Mouse (Mus musculus) ES-Bruce4 (cell line): ENCODE data around the gene Snx29. TPM values are rescaled to one million over a fixed set of nuclear protein-coding genes. Genes with fewer than 3 reads are reported as not detected.
A peak's percentile ranks its signal among the peaks of the same experiment; 100 is the strongest.

Experiments used
- H3K27ac ChIP-seq: 2 replicates; pipeline ENCODE4 v1.5.1; 2012; ENCODE audit warnings: low read length, inconsistent platforms; ENCODE audit not compliant: insufficient read depth
- H3K27me3 ChIP-seq: 2 replicates; pipeline ENCODE4 v1.6.1; 2012; ENCODE audit warnings: mild to moderate bottlenecking, low read length, inconsistent platforms; ENCODE audit not compliant: control insufficient read depth, poor library complexity, insufficient read depth, severe bottlenecking
- H3K36me3 ChIP-seq: 2 replicates; pipeline ENCODE4 v1.6.1; 2012; ENCODE audit warnings: inconsistent platforms, mild to moderate bottlenecking, low read length, moderate library complexity; ENCODE audit not compliant: control insufficient read depth, poor library complexity, insufficient read depth, severe bottlenecking
- H3K4me1 ChIP-seq: one replicate; pipeline ENCODE4 v1.8.1; 2011; ENCODE audit warnings: low read length; ENCODE audit not compliant: control insufficient read depth, insufficient read depth
- H3K4me3 ChIP-seq: 2 replicates; pipeline ENCODE4 v1.5.1; 2011; ENCODE audit warnings: low read depth, mild to moderate bottlenecking, low read length
- H3K9ac ChIP-seq: 2 replicates; pipeline ENCODE4 v1.6.1; 2012; ENCODE audit warnings: low read depth, mild to moderate bottlenecking, inconsistent platforms; ENCODE audit not compliant: poor library complexity, severe bottlenecking
- H3K9me3 ChIP-seq: replicated peaks from 2 replicates; pipeline ENCODE4 v1.6.1; 2012; ENCODE audit warnings: mild to moderate bottlenecking, low read length, inconsistent platforms; ENCODE audit not compliant: control insufficient read depth, poor library complexity, insufficient read depth, severe bottlenecking
- CTCF ChIP-seq: IDR thresholded peaks from one replicate; pipeline ENCODE4 v1.8.1; 2011; ENCODE audit warnings: low read depth, low read length
- EP300 ChIP-seq: IDR thresholded peaks from 2 replicates; pipeline ENCODE4 v1.6.1; 2011; ENCODE audit warnings: low read depth, low read length; ENCODE audit not compliant: insufficient read depth
- POLR2A ChIP-seq: IDR thresholded peaks from one replicate; pipeline ENCODE4 v1.8.1; 2011; ENCODE audit warnings: low read length; ENCODE audit not compliant: insufficient read depth
- polyA plus RNA-seq: library from polyadenylated mRNA; stranded (reverse); fragments of >200 nt; gene quantifications from 2 replicates; pipeline ENCODE4 v1.2.4, GENCODE M21; 2011; ENCODE audit warnings: low read depth; ENCODE audit not compliant: missing spikeins, insufficient read depth, insufficient read length

Gene Snx29
- polyA plus RNA-seq, 1 experiment, result 9.2 TPM

DNA sequence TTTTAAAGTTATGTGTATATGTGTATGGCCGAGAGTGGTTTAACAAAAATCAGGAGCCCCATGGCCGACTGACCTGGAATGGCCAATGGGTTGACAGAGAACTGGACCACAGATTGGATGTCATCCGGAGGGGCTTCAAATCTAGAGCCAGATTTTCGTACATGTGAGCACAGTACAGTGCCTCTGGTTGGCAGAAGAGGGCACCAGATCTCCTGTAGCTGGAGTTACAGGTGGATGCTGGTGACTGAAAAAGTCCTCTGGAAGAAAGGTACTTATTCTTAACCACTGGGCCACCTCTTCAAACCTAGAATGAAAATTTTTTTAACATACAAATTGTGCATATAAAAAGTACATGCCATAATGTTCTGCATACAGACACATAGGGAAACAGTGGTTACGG lies 6.0 kb upstream of the Snx29 start:
- Histone ChIP-seq H3K9me3 (no peaks in the 10 kb centered on the region), H3K27ac (no peak overlapping the region)

DNA sequence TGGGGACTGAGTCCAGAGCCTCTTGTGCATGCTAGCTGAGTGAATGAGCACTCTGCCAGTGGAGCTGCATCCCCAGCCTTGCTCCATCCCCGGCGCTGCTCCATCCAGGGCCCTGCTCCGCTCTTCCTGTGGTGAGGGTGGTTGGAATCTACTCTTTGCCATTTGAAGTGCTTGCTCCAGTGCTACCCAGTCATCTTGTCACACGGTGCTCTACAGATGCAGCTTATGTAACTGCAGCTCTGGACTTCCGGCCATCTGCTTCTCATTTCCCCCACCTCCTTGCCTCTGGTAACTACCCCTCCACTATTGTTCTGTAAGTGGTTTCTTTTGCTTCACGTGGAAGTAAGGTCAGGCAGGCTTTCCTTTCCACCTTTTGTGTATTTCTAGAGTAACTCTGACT lies 5.4 kb upstream of the Snx29 start:
- no peak overlapping the region for H3K27ac ChIP-seq
- TF ChIP-seq EP300 (no peak), CTCF (no peak), POLR2A (no peak)
- H3K4me3 ChIP-seq, result no peak overlapping the region

More for the DNA sequence above, 6.0 kb upstream of the Snx29 start:
- Histone ChIP-seq H3K4me3 (no peak overlapping the region), H3K27me3 (no peaks in the 10 kb centered on the region), H3K36me3 (no peaks in the 10 kb centered on the region), H3K4me1 (no peaks in the 10 kb centered on the region), H3K9ac (no peak overlapping the region)
- TF ChIP-seq CTCF (peak; percentile 35), EP300 (no peak), POLR2A (no peak)

DNA sequence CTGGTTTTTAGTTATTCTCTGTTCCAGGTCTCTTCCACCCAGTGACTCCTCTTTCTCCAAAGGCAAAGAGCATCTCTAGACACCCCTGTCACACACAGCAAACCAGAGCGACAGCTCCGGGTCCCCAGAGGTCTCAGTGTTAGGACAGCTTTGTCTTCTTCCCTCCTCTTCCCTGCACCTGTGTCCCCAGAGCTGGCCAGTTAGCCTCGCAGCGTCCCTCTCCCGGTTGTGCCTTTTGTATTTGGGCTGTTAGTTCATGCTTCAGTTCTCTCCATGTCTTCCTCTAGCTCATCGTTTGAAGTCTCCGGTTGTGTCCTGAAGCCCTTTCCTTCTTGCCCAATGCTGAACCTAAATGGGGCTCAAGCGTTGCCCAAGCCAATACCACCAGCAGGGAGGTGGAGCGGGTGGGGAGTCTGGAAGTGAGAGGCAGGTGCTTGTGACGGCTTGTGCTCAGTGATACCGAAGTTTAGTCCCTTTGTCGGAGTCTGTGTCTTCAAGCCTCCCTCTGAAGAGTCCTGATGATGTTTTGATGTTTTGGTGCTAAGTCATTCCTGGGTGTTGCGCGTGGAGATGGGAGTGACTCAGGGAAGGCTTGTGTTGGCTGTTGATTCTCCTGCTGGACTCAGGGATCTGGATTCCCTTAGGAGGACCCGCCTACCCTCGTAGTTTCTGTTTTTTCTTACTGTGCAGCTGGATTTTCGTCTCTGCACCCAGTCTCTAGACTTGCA lies 780 bp downstream of the Snx29 start:
- H3K9me3 ChIP-seq, result no peaks in the 10 kb centered on the region
- H3K27me3 ChIP-seq, result no peaks in the 10 kb centered on the region
- H3K9ac ChIP-seq, result peak overlapping the region; percentile 46
- H3K36me3 ChIP-seq, result no peaks in the 10 kb centered on the region
- H3K4me3 ChIP-seq, result peak overlapping the region; percentile 79
- H3K27ac ChIP-seq, result no peak overlapping the region
- TF ChIP-seq CTCF (no peak), EP300 (no peak), POLR2A (no peak)
- no peaks in the 10 kb centered on the region for H3K4me1 ChIP-seq

More for the DNA sequence above, 5.4 kb upstream of the Snx29 start:
- no peaks in the 10 kb centered on the region for H3K27me3 ChIP-seq
- no peaks in the 10 kb centered on the region for H3K4me1 ChIP-seq
- no peaks in the 10 kb centered on the region for H3K36me3 ChIP-seq
- no peaks in the 10 kb centered on the region for H3K9me3 ChIP-seq
- H3K9ac ChIP-seq, result no peak overlapping the region

DNA sequence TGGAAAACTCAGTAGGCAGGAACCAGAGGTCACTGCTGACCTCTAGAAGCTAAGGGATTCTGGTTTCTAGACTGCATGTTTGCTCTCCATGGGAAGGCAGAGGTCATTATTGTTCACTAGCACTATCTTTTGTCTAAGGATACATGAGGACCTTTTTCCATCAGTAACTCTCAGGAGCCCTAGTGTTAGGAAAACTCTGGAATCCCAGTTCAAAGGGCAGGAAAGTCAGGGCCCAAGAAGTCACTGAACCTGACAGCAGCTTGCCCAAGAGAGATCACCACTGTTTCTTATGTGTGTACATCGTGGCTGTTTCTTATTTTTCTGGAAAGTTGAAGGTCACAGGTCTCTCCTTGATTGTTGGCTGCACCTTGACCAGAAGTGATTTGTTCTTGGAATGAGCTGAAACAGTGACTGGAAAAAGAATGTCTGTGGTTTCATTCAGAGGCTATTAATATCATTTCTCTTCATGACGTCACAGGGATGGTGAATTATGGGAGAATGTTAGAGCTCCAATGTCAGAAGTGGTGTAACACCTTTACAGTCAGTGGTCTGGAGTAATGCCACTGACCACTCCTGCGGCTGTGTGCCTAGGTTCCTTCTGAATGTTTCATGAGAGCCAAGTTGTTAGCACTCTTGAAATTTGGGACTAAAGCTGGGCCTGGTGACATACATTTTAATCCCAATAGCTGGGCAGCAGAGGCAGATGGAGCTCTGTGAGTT lies 7.5 kb downstream of the Snx29 start:
- no peaks in the 10 kb centered on the region for H3K9me3 ChIP-seq
- no peaks in the 10 kb centered on the region for H3K27me3 ChIP-seq

DNA sequence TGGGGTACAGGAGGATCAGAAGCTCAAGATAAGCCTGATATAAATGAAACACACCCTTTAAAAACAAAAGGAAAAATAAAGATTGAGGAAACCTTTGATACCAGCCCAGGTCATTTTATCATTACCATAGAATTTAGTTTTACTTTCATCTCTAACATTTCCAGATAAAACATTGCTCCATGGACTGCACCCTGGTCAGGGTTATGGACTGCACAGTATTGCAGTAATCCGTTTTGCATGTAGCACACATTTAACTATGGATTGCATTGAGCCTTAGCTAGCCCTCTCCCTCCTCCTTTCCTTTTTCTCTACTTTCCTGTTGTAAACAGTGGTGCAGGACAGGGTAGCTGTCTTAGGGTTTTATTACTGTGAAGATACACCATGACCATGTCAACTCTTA lies 8.3 kb downstream of the Snx29 start:
- Histone ChIP-seq H3K27ac (no peak overlapping the region), H3K36me3 (no peaks in the 10 kb centered on the region), H3K4me1 (no peaks in the 10 kb centered on the region), H3K9ac (no peak overlapping the region), H3K27me3 (no peaks in the 10 kb centered on the region), H3K9me3 (no peaks in the 10 kb centered on the region), H3K4me3 (no peak overlapping the region)
- TF ChIP-seq EP300 (no peak), POLR2A (no peak), CTCF (no peak)

More for the DNA sequence above, 7.5 kb downstream of the Snx29 start:
- no peak overlapping the region for H3K27ac ChIP-seq
- TF ChIP-seq CTCF (no peak), POLR2A (no peak), EP300 (no peak)
- no peaks in the 10 kb centered on the region for H3K4me1 ChIP-seq
- H3K4me3 ChIP-seq, result no peak overlapping the region
- H3K36me3 ChIP-seq, result no peaks in the 10 kb centered on the region
- no peak overlapping the region for H3K9ac ChIP-seq

DNA sequence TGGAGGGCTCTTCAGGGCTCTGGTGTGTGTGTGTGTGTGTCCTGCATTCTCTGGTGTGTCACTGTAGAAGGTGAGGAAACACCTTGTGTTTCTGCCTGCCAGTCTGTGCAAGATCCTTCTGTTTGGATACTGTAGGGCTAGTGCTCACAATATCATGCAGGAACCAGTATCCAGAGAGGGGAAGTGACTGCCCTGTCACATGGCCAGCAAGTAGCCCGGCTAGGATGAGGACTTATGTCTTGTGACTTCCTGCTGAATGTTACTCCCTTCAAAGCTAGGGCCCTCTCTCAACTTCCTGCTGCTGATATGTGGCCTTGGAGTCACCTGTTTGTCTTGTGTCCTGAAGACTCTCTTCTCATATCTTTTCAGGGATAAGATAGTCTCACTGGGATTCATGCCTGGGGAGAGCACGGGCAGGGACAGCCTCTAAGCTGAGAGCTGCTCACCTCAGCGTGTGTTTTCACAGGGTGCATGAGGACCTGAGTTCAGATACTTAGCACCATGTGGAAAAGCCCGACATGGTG lies 20.6 kb downstream of the Snx29 start:
- TF ChIP-seq EP300 (no peak), CTCF (no peak), POLR2A (no peak)
- no peak overlapping the region for H3K4me3 ChIP-seq
- no peaks in the 10 kb centered on the region for H3K36me3 ChIP-seq
- H3K27ac ChIP-seq, result no peak overlapping the region
- no peaks in the 10 kb centered on the region for H3K9me3 ChIP-seq
- H3K27me3 ChIP-seq, result no peaks in the 10 kb centered on the region
- H3K4me1 ChIP-seq, result peaks cover 2% of the 10 kb centered on the region
- H3K9ac ChIP-seq, result no peak overlapping the region
